Mouse (Mus musculus): ENCODE measurements at regions not wholly inside any gene's neighbourhood (a gene's known extent, or its start where the extent isn't known, plus 50 kb on each side); places are given as distances from the start of the nearest gene placed in this dataset.

GRCm38 (mm10) chr17:45811632-45812221, 78.1 kb upstream of the 1600014C23Rik start:
- H3K27me3 ChIP-seq (ENCODE audit: control insufficient read depth, insufficient read depth, low read length), result no peaks in the 10 kb centered on the region
- WGBS, result 96% methylated on average over 11 of the region's 11 CpGs
- TF ChIP-seq POLR2A (IDR thresholded peaks at IDR 0.05; ENCODE audit: control insufficient read depth, extremely low read depth, insufficient read depth, low read length, poor library complexity) (no peak), CTCF (IDR thresholded peaks at IDR 0.05; ENCODE audit: borderline replicate concordance, control insufficient read depth, extremely low read depth, insufficient read depth, low read length, poor library complexity) (no peak)
- H3K36me3 ChIP-seq (ENCODE audit: control insufficient read depth, insufficient read depth, low read length), result no peaks in the 10 kb centered on the region
- H3K4me1 ChIP-seq (replicated peaks; ENCODE audit: control insufficient read depth, insufficient read depth, low read length), result no peaks in the 10 kb centered on the region
- no peak overlapping the region for H3K4me3 ChIP-seq (ENCODE audit: control insufficient read depth, insufficient read depth, low read length)
- no peak overlapping the region for H3K27ac ChIP-seq (ENCODE audit: control insufficient read depth, insufficient read depth, low read length)
- no peak for DNase-seq

GRCm38 (mm10) chr17:45809728-45810127, 76.1 kb upstream of the 1600014C23Rik start:
- TF ChIP-seq CTCF (IDR thresholded peaks at IDR 0.05; ENCODE audit: borderline replicate concordance, control insufficient read depth, extremely low read depth, insufficient read depth, low read length, poor library complexity) (no peak), POLR2A (IDR thresholded peaks at IDR 0.05; ENCODE audit: control insufficient read depth, extremely low read depth, insufficient read depth, low read length, poor library complexity) (no peak)
- Histone ChIP-seq H3K4me1 (replicated peaks; ENCODE audit: control insufficient read depth, insufficient read depth, low read length) (0 out of 2 replicates have a peak, but pooled peaks cover 3% of the 10 kb centered on the region), H3K4me3 (ENCODE audit: control insufficient read depth, insufficient read depth, low read length) (no peak overlapping the region), H3K27ac (ENCODE audit: control insufficient read depth, insufficient read depth, low read length) (no peak overlapping the region), H3K36me3 (ENCODE audit: control insufficient read depth, insufficient read depth, low read length) (no peaks in the 10 kb centered on the region), H3K27me3 (ENCODE audit: control insufficient read depth, insufficient read depth, low read length) (no peaks in the 10 kb centered on the region)
- DNase-seq, result no peak
- 95% methylated on average over 6 of the region's 6 CpGs for WGBS

GRCm38 (mm10) chr17:45808374-45808773, 74.7 kb upstream of the 1600014C23Rik start:
- 82% methylated on average over 4 of the region's 4 CpGs for whole genome bisulfite sequencing
- Histone ChIP-seq H3K4me3 (ENCODE audit: control insufficient read depth, insufficient read depth, low read length) (no peak overlapping the region), H3K4me1 (replicated peaks; ENCODE audit: control insufficient read depth, insufficient read depth, low read length) (0 out of 2 replicates have a peak, but pooled peaks cover 3% of the 10 kb centered on the region), H3K36me3 (ENCODE audit: control insufficient read depth, insufficient read depth, low read length) (no peaks in the 10 kb centered on the region), H3K27me3 (ENCODE audit: control insufficient read depth, insufficient read depth, low read length) (no peaks in the 10 kb centered on the region; the same call in 1 of the 2 replicates), H3K27ac (ENCODE audit: control insufficient read depth, insufficient read depth, low read length) (no peak overlapping the region)
- TF ChIP-seq CTCF (IDR thresholded peaks at IDR 0.05; ENCODE audit: borderline replicate concordance, control insufficient read depth, extremely low read depth, insufficient read depth, low read length, poor library complexity), result no peak
- no peak for DNase-seq

GRCm38 (mm10) chr17:45807452-45807851, 73.8 kb upstream of the 1600014C23Rik start:
- Histone ChIP-seq H3K36me3 (ENCODE audit: control insufficient read depth, insufficient read depth, low read length) (no peaks in the 10 kb centered on the region), H3K4me3 (ENCODE audit: control insufficient read depth, insufficient read depth, low read length) (no peak overlapping the region), H3K27me3 (ENCODE audit: control insufficient read depth, insufficient read depth, low read length) (no peaks in the 10 kb centered on the region; the same call in 1 of the 2 replicates), H3K4me1 (replicated peaks; ENCODE audit: control insufficient read depth, insufficient read depth, low read length) (0 out of 2 replicates have a peak, but pooled peaks cover 3% of the 10 kb centered on the region), H3K27ac (ENCODE audit: control insufficient read depth, insufficient read depth, low read length) (no peak overlapping the region)
- 55% methylated on average over 12 of the region's 13 CpGs for WGBS
- TF ChIP-seq POLR2A (IDR thresholded peaks at IDR 0.05; ENCODE audit: control insufficient read depth, extremely low read depth, insufficient read depth, low read length, poor library complexity), result no peak
- TF ChIP-seq CTCF (IDR thresholded peaks at IDR 0.05; ENCODE audit: borderline replicate concordance, control insufficient read depth, extremely low read depth, insufficient read depth, low read length, poor library complexity), result no peak
- DNase-seq, result no peak

- Histone ChIP-seq H3K27me3 (ENCODE audit: control insufficient read depth, insufficient read depth, low read length) (no peaks in the 10 kb centered on the region; the same call in 1 of the 2 replicates), H3K27ac (ENCODE audit: control insufficient read depth, insufficient read depth, low read length) (no peak overlapping the region), H3K4me1 (replicated peaks; ENCODE audit: control insufficient read depth, insufficient read depth, low read length) (0 out of 2 replicates have a peak, but pooled peaks cover 3% of the 10 kb centered on the region), H3K36me3 (ENCODE audit: control insufficient read depth, insufficient read depth, low read length) (no peaks in the 10 kb centered on the region), H3K4me3 (ENCODE audit: control insufficient read depth, insufficient read depth, low read length) (no peak overlapping the region)
- DNase-seq, result no peak
- no peak for TF ChIP-seq POLR2A (IDR thresholded peaks at IDR 0.05; ENCODE audit: control insufficient read depth, extremely low read depth, insufficient read depth, low read length, poor library complexity)
- TF ChIP-seq CTCF (IDR thresholded peaks at IDR 0.05; ENCODE audit: borderline replicate concordance, control insufficient read depth, extremely low read depth, insufficient read depth, low read length, poor library complexity), result no peak
- 91% methylated on average over 4 of the region's 4 CpGs for WGBS
Observed at GRCm38 (mm10) chr17:45806831-45807230, 73.2 kb upstream of the 1600014C23Rik start.

GRCm38 (mm10) chr17:45806430-45806829, 72.8 kb upstream of the 1600014C23Rik start:
- H3K27ac ChIP-seq (ENCODE audit: control insufficient read depth, insufficient read depth, low read length), result no peak overlapping the region

More at GRCm38 (mm10) chr17:45806430-45806829, 72.8 kb upstream of the 1600014C23Rik start:
- WGBS, result 80% methylated on average over 5 of the region's 5 CpGs
- TF ChIP-seq CTCF (IDR thresholded peaks at IDR 0.05; ENCODE audit: borderline replicate concordance, control insufficient read depth, extremely low read depth, insufficient read depth, low read length, poor library complexity), result no peak
- no peak for TF ChIP-seq POLR2A (IDR thresholded peaks at IDR 0.05; ENCODE audit: control insufficient read depth, extremely low read depth, insufficient read depth, low read length, poor library complexity)
- Histone ChIP-seq H3K27me3 (ENCODE audit: control insufficient read depth, insufficient read depth, low read length) (no peaks in the 10 kb centered on the region; the same call in 1 of the 2 replicates), H3K4me3 (ENCODE audit: control insufficient read depth, insufficient read depth, low read length) (no peak overlapping the region), H3K36me3 (ENCODE audit: control insufficient read depth, insufficient read depth, low read length) (no peaks in the 10 kb centered on the region), H3K4me1 (replicated peaks; ENCODE audit: control insufficient read depth, insufficient read depth, low read length) (0 out of 2 replicates have a peak, but pooled peaks cover 3% of the 10 kb centered on the region)
- no peak for DNase-seq
